ENCODE assay signal across 8 mouse cellular contexts in genomic region chr10:63381498-63382280, GRCm38 (mm10). TPM values are rescaled to one million over a fixed set of nuclear protein-coding genes. Genes with fewer than 3 reads are reported as not detected.
DNase-seq lines count a peak whose midpoint lies in the region; ATAC-seq lines count a peak whose summit lies in the region.

Gene Sirt1 (minus strand): TSS chr10:63381704.

- no peaks in the 10 kb centered on the region for H3K36me3 ChIP-seq in heart, embryonic 16.5 days (ENCODE audit: control insufficient read depth, insufficient read depth)
- no peaks in the 10 kb centered on the region for H3K36me3 ChIP-seq in limb, embryonic 10.5 days
- no peaks in the 10 kb centered on the region for H3K36me3 ChIP-seq in midbrain, embryonic 15.5 days (replicated peaks)

- H3K9me3 ChIP-seq in heart, embryonic 16.5 days (replicated peaks; ENCODE audit: control insufficient read depth, low read length): no peaks in the 10 kb centered on the region
- H3K9me3 ChIP-seq in limb, embryonic 10.5 days (replicated peaks): no peaks in the 10 kb centered on the region
- H3K9me3 ChIP-seq in midbrain, embryonic 15.5 days: no peaks in the 10 kb centered on the region

- H3K27me3 ChIP-seq in heart, embryonic 16.5 days (ENCODE audit: control insufficient read depth, insufficient read depth, low read length): no peaks in the 10 kb centered on the region
- H3K27me3 ChIP-seq in limb, embryonic 10.5 days (ENCODE audit: low read depth, poor library complexity, severe bottlenecking): peaks cover 20% of the 10 kb centered on the region
- peaks cover 3% of the 10 kb centered on the region; the same call in 1 of the 2 replicates for H3K27me3 ChIP-seq in midbrain, embryonic 15.5 days (replicated peaks)

- H3K27ac ChIP-seq in brown adipose tissue, adult 24 weeks (replicated peaks; ENCODE audit: low read depth, low read length): peak within 1 kb of the TSS; percentile 53; the same call in 1 of the 2 replicates
- peak within 1 kb of the TSS; percentile 59; the same call in 1 of the 2 replicates for H3K27ac ChIP-seq in heart, embryonic 16.5 days (ENCODE audit: low read length)
- peak within 1 kb of the TSS; percentile 63; the same call in 1 of the 2 replicates for H3K27ac ChIP-seq in limb, embryonic 10.5 days
- H3K27ac ChIP-seq in midbrain, embryonic 15.5 days: peak within 1 kb of the TSS; percentile 73

- ATAC-seq in CD4-positive, CD25-positive, alpha-beta regulatory T cell, adult 4 months: peak; percentile 28
- no peak for ATAC-seq in heart, embryonic 16.5 days (replicated peaks; ENCODE audit: extremely low read depth, insufficient read depth, low FRiP score)
- ATAC-seq in midbrain, embryonic 15.5 days (replicated peaks): peak; percentile 9; the same call in 1 of the 2 replicates

- DNase-seq in frontal cortex, adult 2 months (ENCODE audit: extremely low spot score in 1 of 2, low spot score in 1 of 2): peak in 1 of 2 experiments; percentile 13
- no peak for DNase-seq in frontal cortex, postnatal 10 days (ENCODE audit: low spot score in 2 of 2)
- peak; percentile 47 for DNase-seq in limb, embryonic 10.5 days (ENCODE audit: low spot score)
- DNase-seq in thymus, postnatal 4 days: peak; percentile 50

- H3K4me3 ChIP-seq in brown adipose tissue, adult 24 weeks (ENCODE audit: insufficient read depth, low read depth, low read length): peak within 1 kb of the TSS; percentile 67
- H3K4me3 ChIP-seq in heart, embryonic 16.5 days (ENCODE audit: low read length): peak within 1 kb of the TSS; percentile 64
- peak within 1 kb of the TSS; percentile 63 for H3K4me3 ChIP-seq in limb, embryonic 10.5 days
- H3K4me3 ChIP-seq in midbrain, embryonic 15.5 days: peak within 1 kb of the TSS; percentile 53

- 6% methylated on average over 24 of the region's 24 CpGs for WGBS in heart, embryonic 16.5 days
- WGBS in limb, embryonic 10.5 days: 6% methylated on average over 24 of the region's 24 CpGs
- 3% methylated on average over 24 of the region's 24 CpGs for WGBS in midbrain, embryonic 15.5 days

- H3K9ac ChIP-seq in heart, embryonic 16.5 days (ENCODE audit: low read length): peak within 1 kb of the TSS; percentile 79
- H3K9ac ChIP-seq in midbrain, embryonic 15.5 days: peak within 1 kb of the TSS; percentile 60

- H3K4me1 ChIP-seq in brown adipose tissue, adult 24 weeks (ENCODE audit: control insufficient read depth, insufficient read depth, insufficient read length, low read length): no peaks in the 10 kb centered on the region
- H3K4me1 ChIP-seq in heart, embryonic 16.5 days (ENCODE audit: control insufficient read depth, insufficient read depth, low read length): peaks cover 6% of the 10 kb centered on the region
- 0 out of 2 replicates have a peak, but pooled peaks cover 7% of the 10 kb centered on the region for H3K4me1 ChIP-seq in limb, embryonic 10.5 days
- peaks cover 9% of the 10 kb centered on the region for H3K4me1 ChIP-seq in midbrain, embryonic 15.5 days

- H3K4me2 ChIP-seq in heart, embryonic 16.5 days (ENCODE audit: low read depth, low read length): peak within 1 kb of the TSS; percentile 82
- peak within 1 kb of the TSS; percentile 77 for H3K4me2 ChIP-seq in midbrain, embryonic 15.5 days

RNA-seq across cellular contexts. Expression of gene Sirt1, which starts in this region (rescaled TPM):
- polyA plus RNA-seq in frontal cortex, adult 2 months (2012; rRNA removed): 11.8 and 12.9 TPM in 2 replicates
- polyA plus RNA-seq in CD4-positive, CD25-positive, alpha-beta regulatory T cell, adult 4 months (2017; shearing (Covaris generic)): 1 to 10 TPM; 6.3 to 9.3 TPM
- 9.3 TPM in 2 replicates for polyA plus RNA-seq in brown adipose tissue, adult 24 weeks (2012; ENCODE audit: insufficient read depth, insufficient read length, missing spikeins)
- polyA plus RNA-seq in heart, embryonic 16.5 days (2015; fragmentation: Nextera tagmentation; extraction: Ambion mirVana): 2.6 and 2.7 TPM in 2 replicates
- polyA plus RNA-seq in limb, embryonic 10.5 days (2016; fragmentation: Nextera tagmentation; extraction: Ambion mirVana): 6.4 and 6.9 TPM in 2 replicates
- 5.7 and 6.1 TPM in 2 replicates for polyA plus RNA-seq in midbrain, embryonic 15.5 days (2015; fragmentation: Nextera tagmentation; extraction: Ambion mirVana)

Comparison
In these comparisons a context has a peak if more than half of its experiments do, and no peak if none do; other contexts are left out.
1. DNase-seq: peak in limb, embryonic 10.5 days (single experiment) and thymus, postnatal 4 days (single experiment); none in frontal cortex, postnatal 10 days (0 of 2).
2. Peak in every context shown above with its lines, with median percentiles within 50 percentile points of each other: H3K27ac ChIP-seq and H3K4me3 ChIP-seq.